Mouse (Mus musculus): ENCODE results near the gene Olfr202. TPM values are rescaled to one million over a fixed set of nuclear protein-coding genes. Genes with fewer than 3 reads are reported as not detected.
"Not testable (repeated sequence)": the region's sequence is repeated elsewhere in the genome, so short reads cannot be mapped to it uniquely, and the experiment has no call there.

The Olfr202 gene
- total RNA-seq (2021), result not detected in 2 replicates
- long read RNA-seq, result 0 reads

DNA sequence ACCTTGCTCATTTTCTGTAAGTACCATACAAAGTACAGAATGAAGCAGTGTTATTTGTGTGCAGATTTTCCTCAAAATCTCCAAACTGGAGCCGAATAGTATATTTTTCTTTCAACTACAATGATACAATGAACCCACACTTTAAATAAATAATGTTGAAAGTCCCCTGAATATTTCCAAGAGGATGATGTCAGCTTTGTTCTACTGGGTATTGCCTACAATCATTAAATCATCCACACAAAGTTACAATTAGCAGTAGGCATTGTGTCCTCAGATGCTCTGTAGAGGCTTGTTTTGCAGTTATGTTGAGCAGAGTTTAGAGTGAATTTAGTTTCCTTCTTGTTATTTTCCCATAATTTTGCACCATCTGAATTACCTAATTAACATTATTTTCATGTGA lies at the start of gene Olfr202:
TSS of gene Olfr202 (minus strand) at position 101 of the 400 bp plus-strand sequence.
- DNase-seq, result no peak

DNA sequence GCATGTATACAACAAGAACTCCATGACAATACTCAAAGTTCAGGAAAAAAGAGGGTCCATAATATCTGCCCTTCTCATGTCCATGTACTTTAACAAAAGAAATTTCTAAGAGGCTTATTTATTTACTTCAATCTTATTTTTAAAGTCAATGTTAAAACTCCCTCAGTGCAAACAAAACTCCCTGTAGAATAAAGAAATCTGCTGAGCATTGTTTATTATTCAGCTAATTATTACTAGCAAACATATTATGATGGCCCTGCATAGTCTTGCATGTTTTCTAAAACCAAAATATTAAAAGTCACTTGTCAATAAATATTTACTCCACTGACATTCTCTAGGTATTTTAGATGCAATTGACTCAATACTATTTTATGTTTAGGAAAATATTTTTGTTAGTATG lies 44.4 kb upstream of the Olfr202 start, which contains the start of gene Olfr205:
TSS of gene Olfr205 (minus strand) at position 101 of the 400 bp plus-strand sequence.
- DNase-seq, result no peak

DNA sequence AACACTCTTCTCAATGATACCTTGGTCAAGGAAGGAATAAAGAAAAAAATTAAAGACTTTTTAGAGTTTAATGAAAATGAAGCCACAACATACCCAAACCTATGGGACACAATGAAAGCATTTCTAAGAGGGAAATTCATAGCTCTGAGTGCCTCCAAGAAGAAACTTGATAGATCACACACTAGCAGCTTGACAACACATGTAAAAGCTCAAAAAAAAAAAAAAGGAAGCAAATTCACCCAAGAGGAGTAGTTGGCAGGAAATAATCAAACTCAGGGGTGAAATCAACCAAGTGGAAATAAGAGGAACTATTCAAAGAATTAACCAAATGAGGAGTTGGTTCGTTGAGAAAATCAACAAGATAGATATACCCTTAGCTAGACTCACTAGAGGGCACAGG lies 36.7 kb upstream of the Olfr202 start:
- DNase-seq, result not testable (repeated sequence)

DNA sequence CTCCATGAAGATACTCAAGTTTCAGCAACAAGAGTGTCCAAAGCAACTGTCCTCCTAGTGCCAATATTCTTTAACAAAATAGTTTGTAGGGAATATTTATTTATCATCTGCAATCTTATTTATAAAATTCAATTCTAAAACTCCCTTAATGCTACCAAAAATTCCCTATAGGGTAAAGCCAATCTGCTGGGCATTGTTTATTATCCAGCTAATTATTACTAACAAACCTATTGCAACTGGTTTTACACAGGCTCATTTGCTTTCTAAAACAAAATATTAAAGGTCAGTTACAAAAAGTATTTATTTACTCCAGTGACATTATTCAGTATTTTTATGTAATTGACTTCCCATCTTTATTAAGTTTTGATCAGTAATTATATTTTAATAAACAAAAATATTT lies 31.6 kb upstream of the Olfr202 start, which contains the start of gene Olfr204:
TSS of gene Olfr204 (minus strand) at position 101 of the 400 bp plus-strand sequence.
- no peak for DNase-seq

DNA sequence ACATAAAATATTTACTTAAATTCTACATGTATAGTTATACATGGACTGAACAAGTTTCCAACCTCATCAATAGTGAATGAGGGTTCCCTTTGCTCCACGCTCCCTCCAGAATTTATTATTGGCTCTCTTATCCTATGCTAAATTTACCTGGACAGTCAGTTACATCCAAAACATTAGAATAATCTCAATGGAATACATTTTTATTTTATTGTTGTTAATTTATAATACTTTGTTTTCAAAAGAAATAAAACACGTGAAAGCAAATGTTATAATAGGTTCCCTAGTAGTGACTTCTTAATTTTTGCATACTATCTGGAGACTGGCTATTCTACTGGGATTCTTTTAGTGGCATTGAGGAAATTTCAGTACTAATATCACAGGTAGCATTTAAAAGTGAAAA lies 12.0 kb upstream of the Olfr202 start, which contains the start of gene Olfr203:
TSS of gene Olfr203 (plus strand) at position 301 of the 400 bp plus-strand sequence.
- no peak for DNase-seq

DNA sequence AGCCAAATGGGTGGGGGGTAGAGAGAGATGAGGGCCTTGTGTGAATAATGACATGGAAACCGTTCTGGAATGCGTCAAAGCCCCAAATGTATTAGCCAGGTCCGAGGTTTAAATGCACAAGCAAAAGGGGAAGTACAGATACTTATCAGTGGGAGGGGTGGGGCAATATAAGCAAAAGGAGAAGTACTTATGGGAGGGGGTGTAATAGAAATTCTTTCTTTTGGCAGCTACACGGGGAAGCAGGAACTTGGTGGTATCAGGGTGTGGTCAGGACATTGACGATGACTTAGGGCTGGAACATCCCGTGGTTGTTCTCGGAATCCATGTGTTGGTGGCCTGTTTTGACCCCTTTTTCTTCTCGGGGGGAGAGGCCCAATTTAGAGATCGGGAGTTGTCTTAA lies 983 bp upstream of the Olfr202 start:
- DNase-seq, result not testable (repeated sequence)

DNA sequence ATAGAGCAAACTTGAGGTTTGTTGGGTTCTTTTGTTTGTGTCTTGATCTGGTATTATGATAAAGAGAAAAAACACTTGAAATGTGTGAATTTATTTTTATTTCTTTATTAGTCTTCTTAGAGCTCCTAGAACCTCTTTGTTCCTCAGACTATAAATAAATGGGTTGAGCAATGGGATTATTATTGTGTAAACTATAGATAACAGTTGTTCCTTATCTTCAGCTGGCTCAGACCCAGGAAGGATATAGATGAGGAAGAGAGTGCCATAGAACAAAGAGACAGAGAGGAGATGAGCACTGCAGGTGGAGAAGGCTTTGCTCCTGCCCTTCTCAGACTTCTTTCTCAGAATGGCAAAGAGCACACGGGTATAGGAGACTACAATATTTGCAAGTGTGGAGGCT lies 3.1 kb downstream of the Olfr202 start:
- DNase-seq, result no peak

DNA sequence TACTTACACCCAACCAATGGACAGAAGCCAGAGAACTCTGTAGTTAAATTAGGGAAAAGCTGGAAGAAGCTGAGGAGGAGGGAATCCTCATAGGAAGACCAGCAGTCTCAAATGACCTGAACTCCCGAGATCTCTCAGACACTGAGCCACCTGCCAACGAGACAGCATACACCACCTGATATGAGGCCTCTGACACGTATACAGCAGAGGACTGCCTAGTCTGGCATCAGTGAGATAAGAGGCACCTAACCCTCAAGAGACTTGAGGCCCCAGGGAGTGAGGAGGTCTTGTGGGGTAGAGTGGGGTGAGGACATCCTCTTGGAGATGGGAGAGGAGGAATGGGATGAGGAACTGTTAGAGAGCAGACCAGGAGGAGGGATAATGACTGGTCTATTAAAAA lies 6.1 kb downstream of the Olfr202 start:
- DNase-seq, result no peak

DNA sequence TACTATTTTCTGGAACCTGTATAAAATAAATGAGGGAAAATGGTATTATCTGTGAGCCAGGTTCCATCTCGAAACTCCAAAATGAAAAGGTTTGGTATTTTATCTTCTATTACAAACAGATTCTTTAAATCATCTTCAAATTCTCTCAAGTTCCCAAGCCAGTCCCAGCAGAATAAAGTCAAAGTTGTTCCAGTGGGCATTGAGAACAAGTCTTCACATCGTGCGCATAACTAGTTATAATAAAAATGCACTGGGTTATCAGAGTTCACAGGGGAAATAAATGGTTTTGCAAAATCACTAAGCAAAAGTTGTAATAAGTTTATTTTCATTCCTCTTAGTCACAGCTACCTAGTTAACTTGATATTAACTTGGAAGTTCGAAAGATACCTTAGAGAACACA lies 14.1 kb downstream of the Olfr202 start, which contains the start of gene Olfr201:
TSS of gene Olfr201 (minus strand) at position 101 of the 400 bp plus-strand sequence.
- not testable (repeated sequence) for DNase-seq

DNA sequence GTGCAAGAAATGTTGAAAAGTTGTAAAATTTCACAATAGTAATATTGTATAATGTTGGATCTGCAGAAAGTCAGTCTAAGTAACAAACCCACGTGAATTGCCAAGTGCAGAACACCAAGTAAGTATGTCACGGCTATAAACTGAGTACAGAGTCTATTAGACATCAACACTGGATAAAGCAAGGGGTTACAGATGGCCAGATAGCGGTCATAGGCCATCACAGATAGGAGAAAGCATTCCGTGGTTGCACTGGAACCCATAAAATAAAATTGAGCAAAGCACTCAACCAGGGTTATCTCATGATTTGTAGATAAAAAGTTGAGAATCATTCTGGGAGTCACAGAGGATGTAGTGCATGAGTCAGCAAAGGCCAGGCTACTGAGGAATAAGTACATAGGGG lies 17.5 kb downstream of the Olfr202 start:
- not testable (repeated sequence) for DNase-seq

DNA sequence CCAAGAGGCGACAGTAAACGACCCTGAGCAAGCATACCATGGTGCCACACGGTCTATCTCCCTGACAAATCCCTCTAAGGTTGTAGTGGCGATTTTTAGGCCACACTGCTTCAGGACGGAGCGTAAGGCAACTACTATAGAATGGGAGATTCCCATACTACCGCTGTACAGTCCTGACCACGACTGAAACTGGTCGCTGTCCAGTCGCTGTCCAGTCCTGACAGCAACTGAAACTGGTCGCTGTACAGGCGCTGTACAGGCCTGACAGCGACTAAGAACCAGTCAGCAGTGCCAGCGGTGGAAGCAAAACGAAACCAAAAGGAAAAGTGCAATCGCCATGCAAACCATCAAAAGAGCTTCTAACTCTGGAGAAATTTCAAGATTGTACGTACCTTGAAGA lies 36.9 kb downstream of the Olfr202 start:
- DNase-seq, result no peak

Other genes with a start within 250 kb of the Olfr202 start
- not detected in 2 replicates for gene Olfr187, start 247.0 kb downstream of the Olfr202 start, total RNA-seq (2021)
- gene Olfr190, start 208.8 kb downstream of the Olfr202 start, total RNA-seq (2021), result not detected in 2 replicates
- not detected in 2 replicates for gene Olfr191, start 197.0 kb downstream of the Olfr202 start, total RNA-seq (2021)
- not detected in 2 replicates for gene Olfr193, start 174.9 kb downstream of the Olfr202 start, total RNA-seq (2021)
- not detected in 2 replicates for gene Olfr194, start 165.7 kb downstream of the Olfr202 start, total RNA-seq (2021)
- not detected in 2 replicates for gene Olfr195, start 139.7 kb downstream of the Olfr202 start, total RNA-seq (2021)
- gene Olfr196, start 116.3 kb downstream of the Olfr202 start, total RNA-seq (2021), result not detected in 2 replicates
- not detected in 2 replicates for gene Olfr198, start 83.3 kb downstream of the Olfr202 start, total RNA-seq (2021)
- gene Olfr199, start 67.0 kb downstream of the Olfr202 start, total RNA-seq (2021), result not detected in 2 replicates
- not detected in 2 replicates for gene Olfr201, start 14.2 kb downstream of the Olfr202 start, total RNA-seq (2021)
- not detected in 2 replicates for gene Olfr203, start 12.1 kb upstream of the Olfr202 start, total RNA-seq (2021)
- gene Olfr204, start 31.5 kb upstream of the Olfr202 start, total RNA-seq (2021), result not detected in 2 replicates
- gene Olfr205, start 44.3 kb upstream of the Olfr202 start, total RNA-seq (2021), result not detected in 2 replicates
- not detected in 2 replicates for gene Olfr206, start 62.5 kb upstream of the Olfr202 start, total RNA-seq (2021)
- gene Olfr209, start 77.2 kb upstream of the Olfr202 start, total RNA-seq (2021), result not detected in 2 replicates
- gene Gabrr3, start 120.5 kb upstream of the Olfr202 start, total RNA-seq (2021), result not detected in 2 replicates
- gene Riox2, start 185.0 kb upstream of the Olfr202 start, total RNA-seq (2021), result 25.6 and 28.2 TPM in 2 replicates